Mouse (Mus musculus): ENCODE results near the gene Tarbp1.
"Not testable (repeated sequence)": the region's sequence is repeated elsewhere in the genome, so short reads cannot be mapped to it uniquely, and the experiment has no call there.

The Tarbp1 gene

DNA sequence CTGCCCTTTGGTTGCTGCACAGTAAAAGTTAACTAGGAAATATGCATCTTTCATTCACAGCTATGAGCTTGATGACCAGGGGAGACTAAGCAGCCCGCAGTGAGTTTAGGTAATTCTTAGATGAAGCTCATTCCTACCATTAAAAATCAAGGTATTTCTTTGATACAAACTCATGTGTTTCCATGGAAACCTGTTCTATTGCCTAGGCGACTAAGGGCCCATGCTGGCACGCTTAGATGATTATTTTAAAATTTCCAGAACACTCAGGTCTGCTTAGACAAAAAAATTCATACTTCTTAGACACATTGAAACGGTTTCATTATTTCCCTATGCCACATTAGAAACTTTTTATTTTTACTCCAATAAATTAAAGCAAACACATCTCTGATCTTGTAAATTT, 69.8 kb downstream of the Tarbp1 start:
- no peak for DNase-seq

DNA sequence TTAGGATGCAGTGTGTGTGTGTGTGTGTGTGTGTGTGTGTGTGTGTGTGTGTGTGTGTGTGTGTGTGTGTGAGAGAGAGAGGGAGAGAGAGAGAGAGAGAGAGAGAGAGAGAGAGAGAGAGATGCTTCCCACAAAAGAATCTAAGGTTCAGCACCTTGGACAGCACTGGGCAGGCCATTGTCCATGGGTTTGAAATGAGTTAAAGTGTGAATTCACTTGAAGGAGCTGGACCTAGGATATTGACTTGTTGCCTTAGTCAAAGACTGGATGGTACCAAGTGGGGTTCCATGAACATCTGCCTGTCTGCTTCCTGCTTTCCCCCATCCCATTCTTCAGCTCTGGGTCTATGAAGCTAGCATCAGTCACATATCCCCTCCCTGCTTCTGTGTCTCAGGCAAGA, 70.3 kb downstream of the Tarbp1 start:
- DNase-seq, result not testable (repeated sequence)

DNA sequence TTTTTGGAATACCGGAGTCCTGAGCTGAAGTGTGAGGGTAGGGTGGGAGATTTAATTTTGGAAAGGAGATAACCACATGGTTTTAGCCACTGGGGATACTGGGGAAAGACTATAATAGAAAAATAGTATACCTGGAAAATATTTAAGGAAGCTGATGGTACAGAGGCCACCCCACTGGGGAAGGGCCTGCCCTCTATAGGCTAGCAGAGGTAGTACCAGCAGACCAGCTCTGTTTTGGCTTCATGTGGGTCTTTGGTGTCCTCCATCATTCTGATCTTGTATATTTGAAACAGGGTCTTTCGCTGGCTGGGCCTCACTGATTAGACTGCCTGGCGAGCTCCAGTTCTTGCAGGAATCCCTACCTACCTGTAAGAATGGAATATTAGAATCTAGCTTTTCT, 76.5 kb downstream of the Tarbp1 start:
- DNase-seq, result no peak

DNA sequence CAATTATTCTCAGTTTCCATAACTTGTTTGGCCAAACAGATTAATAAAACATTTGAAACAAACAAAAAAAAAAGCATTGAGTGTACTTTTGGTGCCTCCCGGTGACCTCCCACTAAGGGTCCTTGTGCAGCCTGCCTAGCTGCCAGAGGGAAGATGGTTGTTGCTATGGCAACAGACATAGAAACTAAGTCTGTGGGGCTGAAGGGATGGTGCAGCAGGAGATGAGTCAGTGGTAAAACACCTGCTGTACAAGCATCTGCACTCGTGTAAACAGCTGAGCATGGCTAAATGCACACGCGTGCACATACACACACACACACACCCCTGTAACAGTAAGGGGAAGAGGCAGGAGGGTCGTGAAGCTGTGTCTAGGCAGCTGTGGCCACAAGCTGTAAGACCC, 78.9 kb downstream of the Tarbp1 start:
- DNase-seq, result no peak

DNA sequence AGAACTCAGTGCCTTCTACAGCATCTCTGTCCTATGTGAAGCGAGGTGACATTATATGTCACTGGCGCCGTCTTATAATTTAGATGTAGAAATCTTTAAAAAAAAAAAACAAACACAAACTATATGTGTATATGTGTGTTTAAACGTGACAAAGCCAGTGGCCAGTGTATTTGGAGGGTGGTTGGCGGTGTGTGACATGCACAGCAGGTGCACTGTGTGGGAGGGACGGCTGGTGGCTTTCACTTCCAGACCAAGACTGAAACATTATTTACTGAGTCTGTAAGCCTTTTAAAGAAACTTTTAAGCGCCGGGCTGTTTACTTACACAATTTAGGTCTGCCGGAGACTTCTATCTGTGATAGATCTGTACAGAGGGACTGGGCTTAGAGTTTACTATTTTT, 79.5 kb downstream of the Tarbp1 start:
- no peak for DNase-seq

DNA sequence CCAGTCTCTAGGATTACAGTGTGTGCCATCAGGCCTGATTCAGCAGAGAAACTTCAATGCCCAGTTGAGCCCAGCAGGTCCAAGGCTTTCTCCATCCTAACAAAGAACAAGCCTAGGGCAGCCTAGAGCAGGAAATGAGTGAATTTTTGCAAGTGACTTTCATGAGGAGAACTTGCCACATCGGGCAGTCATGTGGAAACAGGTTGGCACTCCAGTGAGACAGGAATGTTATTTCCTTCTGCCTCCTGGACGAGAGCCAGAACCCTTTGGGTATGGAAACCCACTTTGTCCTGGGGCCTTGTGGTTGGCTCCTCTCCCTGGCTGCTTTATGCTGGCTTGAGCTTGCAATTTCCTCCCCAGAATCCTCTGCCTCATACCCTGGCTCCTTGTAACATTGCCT, 83.3 kb downstream of the Tarbp1 start:
- no peak for DNase-seq

DNA sequence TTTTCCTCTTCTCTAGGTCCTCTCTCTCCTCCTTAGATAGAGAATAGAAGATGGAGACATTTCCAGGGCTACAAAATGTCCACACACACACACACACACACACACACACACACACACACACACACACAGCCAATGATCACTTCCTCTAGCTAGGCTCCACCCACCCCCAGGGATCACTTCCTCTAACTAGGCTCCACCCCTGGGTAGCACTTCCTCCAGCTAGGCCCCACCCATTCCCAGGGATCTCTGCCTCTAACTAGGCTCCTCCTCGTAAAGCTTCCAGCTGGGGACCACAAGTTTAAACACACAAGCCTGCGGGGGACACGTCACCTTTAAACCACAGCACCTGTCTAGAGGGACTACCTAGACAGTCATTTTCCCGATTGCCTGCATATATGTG, 87.3 kb downstream of the Tarbp1 start:
- DNase-seq, result no peak

DNA sequence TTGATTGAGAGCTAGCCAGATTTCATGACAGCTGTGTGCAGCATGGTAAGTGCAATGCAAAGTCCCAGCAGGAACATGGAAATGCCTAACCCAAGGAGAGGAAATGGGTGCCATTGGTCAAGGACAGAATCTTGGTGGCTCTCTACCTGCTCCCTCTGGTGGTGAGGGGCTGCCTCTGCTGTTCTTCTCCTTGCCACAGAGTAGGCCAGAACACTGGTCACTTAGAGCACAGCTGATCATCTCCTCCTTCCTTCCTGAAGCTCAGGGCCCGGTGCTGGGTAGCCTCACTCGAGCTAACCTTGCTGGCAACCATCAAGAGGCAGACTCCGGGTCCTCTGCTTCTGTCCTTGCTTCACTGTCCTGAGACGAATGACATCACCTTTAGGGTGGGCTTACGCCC, 92.1 kb downstream of the Tarbp1 start:
- DNase-seq, result no peak

DNA sequence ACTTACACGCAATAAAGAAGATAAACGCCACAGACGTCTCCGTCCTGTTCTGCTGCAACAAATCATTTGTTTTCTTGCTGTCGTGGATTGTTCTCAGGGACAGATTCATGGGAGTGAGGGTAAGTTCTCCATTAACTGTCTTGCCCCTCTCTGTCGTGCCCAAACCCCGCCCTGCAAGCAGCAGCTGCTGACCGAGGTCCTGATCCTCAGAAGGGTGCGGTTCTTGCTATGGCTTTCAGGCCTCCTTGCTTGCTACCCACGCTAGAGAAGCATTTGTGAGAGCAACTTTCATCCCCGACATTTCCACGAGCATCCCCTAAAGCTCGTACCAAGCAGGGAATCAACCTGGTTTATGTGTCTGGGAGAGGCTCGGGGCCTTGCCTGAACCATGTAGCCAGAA, 92.6 kb downstream of the Tarbp1 start:
- DNase-seq, result no peak

DNA sequence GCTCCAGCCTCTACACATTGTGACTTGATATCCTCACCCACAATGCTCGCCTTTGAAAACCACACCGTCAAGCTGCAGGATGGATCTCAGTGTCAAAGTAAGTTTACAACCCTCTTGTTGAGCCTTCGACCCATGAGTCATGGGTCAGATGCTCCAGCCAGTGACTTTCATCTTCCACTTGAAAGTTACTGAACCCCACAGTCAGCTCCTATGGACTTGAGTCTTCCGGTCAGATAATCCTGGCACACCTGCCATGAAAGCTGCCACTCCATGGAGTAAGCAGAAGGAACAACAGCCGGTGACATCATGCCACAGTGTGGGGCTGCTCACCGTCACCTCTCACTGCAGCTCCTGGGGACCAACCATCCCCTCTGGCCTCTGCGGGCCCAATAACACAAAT, 93.6 kb downstream of the Tarbp1 start:
- no peak for DNase-seq

DNA sequence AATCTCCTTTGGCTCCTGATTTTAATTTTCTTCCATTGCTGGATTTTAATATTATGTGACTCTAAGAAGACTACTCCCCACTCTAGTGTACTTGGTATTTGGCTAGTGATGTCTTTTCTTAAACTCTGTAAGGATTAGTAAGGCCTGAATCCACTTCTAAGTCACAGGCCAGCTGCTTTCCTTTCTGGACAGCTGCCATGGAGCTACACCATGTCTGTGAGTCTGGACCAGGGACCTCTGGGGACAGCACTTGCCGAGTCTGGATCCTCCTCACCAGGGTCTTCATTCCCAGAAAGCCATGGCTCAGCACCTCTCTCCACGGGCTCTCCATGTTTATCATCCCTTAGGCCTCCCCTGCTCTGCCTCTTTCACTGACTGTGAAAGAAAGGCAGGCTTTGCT, 94.7 kb downstream of the Tarbp1 start:
- DNase-seq, result no peak

DNA sequence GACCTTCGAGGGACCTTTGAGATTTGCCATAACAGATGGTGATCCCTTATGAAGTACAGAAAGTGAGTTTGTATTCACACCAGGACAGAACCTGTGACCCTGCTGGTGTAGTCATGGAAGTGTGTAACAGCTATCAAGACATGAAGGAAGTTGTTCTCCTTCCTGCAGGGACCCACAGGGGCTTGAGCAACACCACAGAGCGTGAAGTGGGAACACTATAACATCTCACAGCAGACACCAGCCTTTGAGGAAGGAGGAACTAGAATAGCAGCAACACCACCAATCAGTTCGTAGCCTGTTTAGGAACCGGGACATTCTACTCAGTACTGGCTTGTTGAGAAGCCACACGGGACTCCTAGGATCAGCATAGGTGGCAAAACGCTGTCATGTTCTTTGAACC, 95.3 kb downstream of the Tarbp1 start:
- DNase-seq, result no peak
